Mouse (Mus musculus) liver, embryonic 14.5 days (tissue): ENCODE measurements around the gene Zfp664. TPM values are rescaled to one million over a fixed set of nuclear protein-coding genes. Genes with fewer than 3 reads are reported as not detected.

Experiments used
- ATAC-seq: fragments of 200-750 bp; cut with Nextera tagmentation; 2 replicates; pipeline ENCODE4 v1.8.0; 2017; ENCODE audit warnings: moderate number of reproducible peaks, mild to moderate bottlenecking, moderate library complexity; ENCODE audit not compliant: insufficient read depth
- DNase-seq, 3 experiments: peaks; one replicate each; pipeline ENCODE4 v3.0.0-alpha.2; 2012 to 2013; ENCODE audit warnings: low read depth in 3 of 3, low spot score in 3 of 3
- H3K27ac ChIP-seq: fragments of 300-500 bp; sonication (generic); 2 replicates; pipeline ENCODE4 v1.5.1; 2014; ENCODE audit warnings: moderate library complexity, mild to moderate bottlenecking, control low read depth, inconsistent platforms
- H3K27me3 ChIP-seq: fragments of 300-500 bp; sonication (generic); 2 replicates; pipeline ENCODE4 v1.6.1; 2014; ENCODE audit warnings: mild to moderate bottlenecking, low read length, moderate library complexity; ENCODE audit not compliant: control insufficient read depth, insufficient read depth
- H3K36me3 ChIP-seq: fragments of 300-500 bp; sonication (generic); replicated peaks from 2 replicates; pipeline ENCODE4 v1.6.1; 2014; ENCODE audit warnings: low read depth; ENCODE audit not compliant: control insufficient read depth, insufficient read depth
- H3K4me1 ChIP-seq, 2 experiments: fragments of 200-500 bp in 1 of 2; fragments of 300-500 bp in 1 of 2; sonication (generic) in 1 of 2; replicated peaks; 2 replicates each; pipeline ENCODE4 v1.6.1; 2012 to 2014; ENCODE audit warnings: antibody characterized with exemption in 1 of 2, inconsistent platforms in 1 of 2, low read length in 1 of 2; ENCODE audit not compliant: control insufficient read depth in 2 of 2, insufficient read depth in 2 of 2
- H3K4me2 ChIP-seq: fragments of 300-500 bp; sonication (generic); 2 replicates; pipeline ENCODE4 v1.6.1; 2014; ENCODE audit warnings: low read depth, mild to moderate bottlenecking, control low read depth, moderate library complexity
- H3K4me3 ChIP-seq, 2 experiments: fragments of 200-500 bp in 1 of 2; fragments of 300-500 bp in 1 of 2; sonication (generic) in 1 of 2; 2 replicates each; pipeline ENCODE4 v1.5.1; 2012 to 2014; ENCODE audit warnings: low read depth in 2 of 2, low read length in 2 of 2, mild to moderate bottlenecking in 2 of 2, control low read depth in 1 of 2, inconsistent platforms in 1 of 2, moderate library complexity in 1 of 2; ENCODE audit not compliant: insufficient read depth in 1 of 2
- H3K9ac ChIP-seq: fragments of 300-500 bp; sonication (generic); replicated peaks from 2 replicates; pipeline ENCODE4 v1.6.1; 2014; ENCODE audit warnings: mild to moderate bottlenecking, control low read depth, moderate library complexity
- H3K9me3 ChIP-seq: fragments of 300-500 bp; sonication (generic); 2 replicates; pipeline ENCODE4 v1.6.1; 2016; ENCODE audit warnings: low read length, mixed read lengths; ENCODE audit not compliant: control insufficient read depth
- CTCF ChIP-seq: IDR thresholded peaks from 2 replicates; pipeline ENCODE4 v1.5.1; 2016; ENCODE audit warnings: antibody characterized with exemption, low read depth, control low read depth
- EP300 ChIP-seq: IDR thresholded peaks from 2 replicates; pipeline ENCODE4 v1.6.1; 2016; ENCODE audit warnings: antibody characterized with exemption, low read depth
- WGBS: fragments of 180-500 bp; shearing (Covaris S2); extraction: QIAGEN DNeasy Blood & Tissue Kit; methylation state at CpG from one replicate; pipeline ENCODE4 v1.1.7; 2014; ENCODE audit not compliant: insufficient replicate concordance; 5-methylcytosine and 5-hydroxymethylcytosine counted together
- polyA plus RNA-seq, 2 experiments: library from polyadenylated mRNA; depleted of rRNA in 1 of 2; stranded (reverse) in 1 of 2; unstranded in 1 of 2; fragments of >200 nt; fragmentation: Nextera tagmentation in 1 of 2; extraction: Ambion mirVana in 1 of 2; gene quantifications; 2 replicates each; pipeline versions ENCODE4 v1.2.1 to v1.2.3; 2012 to 2014

Zfp664 gene
- polyA plus RNA-seq, 2 experiments, result 7.9 to 10.6 TPM

GRCm38 (mm10) chr5:124835218-124835617, 27.3 kb upstream of the Zfp664 start:
- TF ChIP-seq EP300 (no peak), CTCF (no peak)
- 84% methylated on average over 15 of the region's 15 CpGs for WGBS
- H3K36me3 ChIP-seq, result no peaks in the 10 kb centered on the region
- no peak overlapping the region for H3K27ac ChIP-seq
- H3K9me3 ChIP-seq, result no peaks in the 10 kb centered on the region
- DNase-seq, result no peak
- no peaks in the 10 kb centered on the region for H3K27me3 ChIP-seq
- H3K4me2 ChIP-seq, result no peak overlapping the region
- ATAC-seq, result no peak
- no peak overlapping the region for H3K4me3 ChIP-seq
- H3K4me1 ChIP-seq, result no peaks in the 10 kb centered on the region
- H3K9ac ChIP-seq, result no peak overlapping the region

GRCm38 (mm10) chr5:124836075-124836474, 26.4 kb upstream of the Zfp664 start:
- ATAC-seq (no peak), DNase-seq (no peak)
- Histone ChIP-seq H3K27ac (no peak overlapping the region), H3K9ac (no peak overlapping the region), H3K4me3 (no peak overlapping the region), H3K4me2 (no peak overlapping the region), H3K36me3 (no peaks in the 10 kb centered on the region), H3K27me3 (no peaks in the 10 kb centered on the region), H3K9me3 (no peaks in the 10 kb centered on the region), H3K4me1 (no peaks in the 10 kb centered on the region)
- TF ChIP-seq CTCF (no peak), EP300 (no peak)
- WGBS, result 71% methylated on average over 10 of the region's 10 CpGs

- no peaks in the 10 kb centered on the region for H3K36me3 ChIP-seq
- no peaks in the 10 kb centered on the region for H3K9me3 ChIP-seq
- H3K27ac ChIP-seq, result no peak overlapping the region
- no peak for ATAC-seq
- DNase-seq, result no peak
- no peaks in the 10 kb centered on the region for H3K4me1 ChIP-seq
- no peak overlapping the region for H3K4me3 ChIP-seq
- H3K4me2 ChIP-seq, result no peak overlapping the region
- TF ChIP-seq CTCF (no peak), EP300 (no peak)
- no peak overlapping the region for H3K9ac ChIP-seq
- H3K27me3 ChIP-seq, result no peaks in the 10 kb centered on the region
- WGBS, result 37% methylated on average over 4 of the region's 4 CpGs
These were observed 25.9 kb upstream of the Zfp664 start for GRCm38 (mm10) chr5:124836621-124837020.

- H3K27ac ChIP-seq, result no peak overlapping the region
- no peak for ATAC-seq
These were observed 22.3 kb upstream of the Zfp664 start for GRCm38 (mm10) chr5:124840202-124840601.

GRCm38 (mm10) chr5:124840669-124841068, 21.8 kb upstream of the Zfp664 start:
- Histone ChIP-seq H3K4me3 (no peak overlapping the region), H3K4me1 (no peaks in the 10 kb centered on the region), H3K27ac (no peak overlapping the region), H3K4me2 (no peak overlapping the region), H3K36me3 (no peaks in the 10 kb centered on the region), H3K27me3 (no peaks in the 10 kb centered on the region), H3K9ac (no peak overlapping the region), H3K9me3 (no peaks in the 10 kb centered on the region)
- no peak for ATAC-seq
- WGBS, result 56% methylated on average over 2 of the region's 2 CpGs
- TF ChIP-seq CTCF, result no peak
- no peak for TF ChIP-seq EP300
- DNase-seq, result no peak

More at GRCm38 (mm10) chr5:124840202-124840601, 22.3 kb upstream of the Zfp664 start:
- H3K27me3 ChIP-seq, result no peaks in the 10 kb centered on the region
- TF ChIP-seq EP300 (no peak), CTCF (no peak)
- DNase-seq, result no peak
- H3K4me2 ChIP-seq, result no peak overlapping the region
- no peak overlapping the region for H3K4me3 ChIP-seq
- no peak overlapping the region for H3K9ac ChIP-seq
- H3K9me3 ChIP-seq, result no peaks in the 10 kb centered on the region
- H3K36me3 ChIP-seq, result no peaks in the 10 kb centered on the region
- H3K4me1 ChIP-seq, result no peaks in the 10 kb centered on the region
- WGBS, result 56% methylated on average over 7 of the region's 7 CpGs
